Mouse (Mus musculus) CH12.LX (cell line): ENCODE measurements around the gene Kat2b. TPM values are rescaled to one million over a fixed set of nuclear protein-coding genes. Genes with fewer than 3 reads are reported as not detected.

Experiments used
- DNase-seq: peaks from one replicate; pipeline ENCODE4 v3.0.0-alpha.2; 2013; ENCODE audit errors: extremely low read depth
- H3K27ac ChIP-seq: 2 replicates; pipeline ENCODE4 v1.5.1; 2012; ENCODE audit warnings: low read depth, mild to moderate bottlenecking, control low read depth, moderate library complexity; ENCODE audit not compliant: insufficient read depth
- H3K27me3 ChIP-seq: replicated peaks from 2 replicates; pipeline ENCODE3; 2012; ENCODE audit warnings: inconsistent platforms
- H3K36me3 ChIP-seq, 2 experiments: replicated peaks in 1 of 2; 2 replicates each; pipeline versions ENCODE3 to v1.6.1; 2012; ENCODE audit warnings: inconsistent platforms in 1 of 2, low read length in 1 of 2, mild to moderate bottlenecking in 1 of 2, mixed read lengths in 1 of 2, moderate library complexity in 1 of 2; ENCODE audit not compliant: control insufficient read depth in 1 of 2, insufficient read depth in 1 of 2
- H3K4me1 ChIP-seq, 2 experiments: 2 replicates each; pipeline ENCODE4 v1.6.1; 2012; ENCODE audit warnings: inconsistent platforms in 1 of 2, moderate library complexity in 1 of 2; ENCODE audit not compliant: insufficient read depth in 2 of 2, control insufficient read depth in 1 of 2
- H3K4me2 ChIP-seq: 2 replicates; pipeline ENCODE4 v1.6.1; 2012; ENCODE audit warnings: low read depth, mild to moderate bottlenecking, control low read depth; ENCODE audit not compliant: poor library complexity, insufficient read depth, severe bottlenecking
- H3K4me3 ChIP-seq, 3 experiments: fragments of 150-350 bp in 1 of 3; sonication (generic) in 1 of 3; replicated peaks in 1 of 3; 2 replicates each; pipeline versions ENCODE3 to v1.5.1; 2011 to 2012; ENCODE audit warnings: low read depth in 2 of 3, low read length in 2 of 3, mild to moderate bottlenecking in 2 of 3, moderate library complexity in 2 of 3, control low read depth in 1 of 3, improper control_type of control experiment in 1 of 3, inconsistent platforms in 1 of 3, mixed read lengths in 1 of 3; ENCODE audit not compliant: poor library complexity in 1 of 3
- H3K79me2 ChIP-seq: replicated peaks from 2 replicates; pipeline ENCODE4 v1.6.1; 2012; ENCODE audit warnings: mild to moderate bottlenecking, moderate library complexity; ENCODE audit not compliant: control insufficient read depth, poor library complexity, insufficient read depth, severe bottlenecking; ENCODE audit errors: extremely low read depth
- H3K9ac ChIP-seq: 2 replicates; pipeline ENCODE4 v1.6.1; 2012; ENCODE audit warnings: low read depth, mild to moderate bottlenecking, control low read depth, moderate library complexity; ENCODE audit not compliant: insufficient read depth
- H3K9me3 ChIP-seq: replicated peaks from 2 replicates; pipeline ENCODE3; 2012; ENCODE audit warnings: low read length, inconsistent platforms, mixed read lengths
- BHLHE40 ChIP-seq: IDR thresholded peaks from 2 replicates; pipeline ENCODE4 v1.6.1; 2011; ENCODE audit warnings: mild to moderate bottlenecking, low read depth, low read length, improper control_type of control experiment
- CHD1 ChIP-seq: IDR thresholded peaks from 2 replicates; pipeline ENCODE4 v1.6.1; 2012; ENCODE audit warnings: low read depth, low read length, improper control_type of control experiment, inconsistent platforms
- CTCF ChIP-seq, 2 experiments: IDR thresholded peaks in 1 of 2; conservative IDR thresholded peaks in 1 of 2; 2 replicates each; pipeline ENCODE4 v1.5.1; 2011 to 2012; ENCODE audit warnings: low read depth in 2 of 2, low read length in 2 of 2, improper control_type of control experiment in 1 of 2, inconsistent platforms in 1 of 2, mild to moderate bottlenecking in 1 of 2, moderate library complexity in 1 of 2
- E2F4 ChIP-seq: IDR thresholded peaks from 2 replicates; pipeline ENCODE4 v1.6.1; 2011; ENCODE audit warnings: low read depth, low read length, improper control_type of control experiment; ENCODE audit not compliant: insufficient replicate concordance
- ELF1 ChIP-seq: IDR thresholded peaks from 2 replicates; pipeline ENCODE4 v1.6.1; 2014; ENCODE audit warnings: low read depth, mild to moderate bottlenecking, inconsistent platforms, low read length, improper control_type of control experiment
- HCFC1 ChIP-seq: IDR thresholded peaks from 2 replicates; pipeline ENCODE4 v1.6.1; 2012; ENCODE audit warnings: low read depth, mild to moderate bottlenecking, inconsistent platforms, low read length, improper control_type of control experiment
- JUN ChIP-seq: IDR thresholded peaks from 2 replicates; pipeline ENCODE4 v1.6.1; 2011; ENCODE audit warnings: low read depth, mild to moderate bottlenecking, low read length, improper control_type of control experiment, moderate library complexity; ENCODE audit not compliant: insufficient read depth
- JUND ChIP-seq: conservative IDR thresholded peaks from 2 replicates; pipeline ENCODE4 v1.6.1; 2011; ENCODE audit warnings: low read depth, low read length, improper control_type of control experiment
- MAFK ChIP-seq: IDR thresholded peaks from 2 replicates; pipeline ENCODE4 v1.6.1; 2011; ENCODE audit warnings: low read length, improper control_type of control experiment; ENCODE audit not compliant: insufficient replicate concordance
- MAX ChIP-seq: IDR thresholded peaks from 2 replicates; pipeline ENCODE4 v1.6.1; 2011; ENCODE audit warnings: low read length, improper control_type of control experiment
- MAZ ChIP-seq: IDR thresholded peaks from 2 replicates; pipeline ENCODE4 v1.6.1; 2012; ENCODE audit warnings: low read depth, mild to moderate bottlenecking, inconsistent platforms, low read length, improper control_type of control experiment, moderate library complexity
- MEF2A ChIP-seq: IDR thresholded peaks from 2 replicates; pipeline ENCODE4 v1.6.1; 2014; ENCODE audit warnings: low read depth, mild to moderate bottlenecking, inconsistent platforms, low read length, improper control_type of control experiment, borderline replicate concordance
- MXI1 ChIP-seq: IDR thresholded peaks from 2 replicates; pipeline ENCODE4 v1.6.1; 2011; ENCODE audit warnings: mild to moderate bottlenecking, low read depth, low read length, improper control_type of control experiment
- NELFE ChIP-seq: IDR thresholded peaks from 2 replicates; pipeline ENCODE4 v1.6.1; 2011; ENCODE audit warnings: low read depth, low read length, improper control_type of control experiment
- PAX5 ChIP-seq: IDR thresholded peaks from 2 replicates; pipeline ENCODE4 v1.6.1; 2012; ENCODE audit warnings: low read length, inconsistent platforms, mixed read lengths
- POLR2A ChIP-seq: IDR thresholded peaks from 2 replicates; pipeline ENCODE4 v1.6.1; 2011; ENCODE audit warnings: low read depth, mild to moderate bottlenecking, improper control_type of control experiment, low read length
- RCOR1 ChIP-seq: conservative IDR thresholded peaks from 2 replicates; pipeline ENCODE4 v1.6.1; 2012; ENCODE audit warnings: low read depth, mild to moderate bottlenecking, inconsistent platforms, low read length, improper control_type of control experiment
- SIN3A ChIP-seq: IDR thresholded peaks from 2 replicates; pipeline ENCODE4 v1.6.1; 2012; ENCODE audit warnings: low read length, improper control_type of control experiment, inconsistent platforms
- SMC3 ChIP-seq: IDR thresholded peaks from 2 replicates; pipeline ENCODE4 v1.6.1; 2011; ENCODE audit warnings: low read depth, low read length, improper control_type of control experiment
- TBP ChIP-seq: conservative IDR thresholded peaks from 2 replicates; pipeline ENCODE4 v1.6.1; 2011; ENCODE audit warnings: low read depth, low read length, improper control_type of control experiment
- TCF12 ChIP-seq: IDR thresholded peaks from 2 replicates; pipeline ENCODE4 v1.6.1; 2014; ENCODE audit warnings: low read depth, mild to moderate bottlenecking, inconsistent platforms, low read length, improper control_type of control experiment
- UBTF ChIP-seq: IDR thresholded peaks from 2 replicates; pipeline ENCODE4 v1.6.1; 2012; ENCODE audit warnings: low read depth, mild to moderate bottlenecking, inconsistent platforms, low read length, improper control_type of control experiment, moderate library complexity
- USF1 ChIP-seq: IDR thresholded peaks from 2 replicates; pipeline ENCODE4 v1.6.1; 2014; ENCODE audit warnings: low read depth, mild to moderate bottlenecking, inconsistent platforms, low read length, improper control_type of control experiment
- USF2 ChIP-seq: conservative IDR thresholded peaks from 2 replicates; pipeline ENCODE4 v1.6.1; 2011; ENCODE audit warnings: low read depth, low read length, improper control_type of control experiment
- ZKSCAN1 ChIP-seq: IDR thresholded peaks from 2 replicates; pipeline ENCODE4 v1.6.1; 2012; ENCODE audit warnings: low read depth, inconsistent platforms, low read length, improper control_type of control experiment, borderline replicate concordance
- ZMIZ1 ChIP-seq: IDR thresholded peaks from 2 replicates; pipeline ENCODE4 v1.6.1; 2012; ENCODE audit warnings: low read depth, mild to moderate bottlenecking, inconsistent platforms, low read length, improper control_type of control experiment
- ZNF384 ChIP-seq: IDR thresholded peaks from 2 replicates; pipeline ENCODE4 v1.6.1; 2012; ENCODE audit warnings: low read depth, low read length, improper control_type of control experiment, inconsistent platforms
- dilution Hi-C: fragments of 300-500 bp; cut with MboI; formaldehyde crosslinking; loops from 2 replicates; pipeline ENCODE4 v1.14.3; 2020; ENCODE audit warnings: low sequenced_read_pairs; ENCODE audit not compliant: extremely low pct_unique_long_range_greater_than_20kb, extremely low pct_ligation_motif_present
- in situ Hi-C: fragments of 300-500 bp; cut with MboI; formaldehyde crosslinking; loops from 3 replicates; pipeline ENCODE4 v1.14.3; 2019; ENCODE audit warnings: low sequenced_read_pairs, low pct_ligation_motif_present, low pct_unique_long_range_greater_than_20kb, mixed read lengths
- polyA plus RNA-seq: library from polyadenylated mRNA; unstranded; fragments of >175 nt; gene quantifications from 2 replicates; pipeline ENCODE4 v1.2.1, GENCODE M21; 2012; ENCODE audit warnings: low read depth; ENCODE audit not compliant: insufficient read length
- total RNA-seq, 2 experiments: library from RNA; depleted of rRNA; stranded (reverse); fragments of 300-350 nt in 1 of 2; fragments of >200 nt in 1 of 2; gene quantifications; 2 replicates each; pipeline ENCODE4 v1.2.3; 2012 to 2014

Kat2b gene
- total and polyA plus RNA-seq, 3 experiments: 3.6 to 4.6 (median 4.1) TPM

GRCm38 (mm10) chr17:53564837-53565236 is 1.8 kb upstream of the Kat2b start:
- Histone ChIP-seq H3K4me3 (no peak overlapping the region), H3K9ac (no peak overlapping the region), H3K4me2 (no peak overlapping the region), H3K79me2 (peaks cover 11% of the 10 kb centered on the region; the same call in 1 of the 2 replicates), H3K4me1 (peaks cover 0 to 18% of the 10 kb centered on the region in 2 experiments; a peak in 2 of 4 replicates), H3K9me3 (no peaks in the 10 kb centered on the region), H3K27ac (no peak overlapping the region), H3K27me3 (no peaks in the 10 kb centered on the region), H3K36me3 (no peaks in the 10 kb centered on the region)
- in situ Hi-C loops: no loop called here
- dilution Hi-C loops: no loop called here
- TF ChIP-seq USF1: no peak
- TF ChIP-seq ZNF384: no peak
- TF ChIP-seq POLR2A: no peak
- no peak for TF ChIP-seq SIN3A
- no peak for TF ChIP-seq ZMIZ1
- no peak for TF ChIP-seq PAX5
- no peak for TF ChIP-seq E2F4
- TF ChIP-seq MAX: no peak
- TF ChIP-seq CTCF (conservative IDR thresholded peaks at IDR 0.05 in 1 of 2, IDR thresholded peaks at IDR 0.05 in 1 of 2; ENCODE audit: low read depth in 2 of 2, low read length in 2 of 2): no peak
- no peak for TF ChIP-seq ELF1
- no peak for TF ChIP-seq JUND
- TF ChIP-seq JUN: no peak
- TF ChIP-seq MXI1: no peak
- TF ChIP-seq TCF12: no peak
- no peak for TF ChIP-seq ZKSCAN1
- no peak for TF ChIP-seq SMC3
- TF ChIP-seq HCFC1: no peak
- TF ChIP-seq MEF2A: no peak
- TF ChIP-seq USF2: no peak
- DNase-seq: no peak

- Histone ChIP-seq H3K4me1 (peaks cover 0 to 24% of the 10 kb centered on the region in 2 experiments; a peak in 2 of 4 replicates), H3K27ac (peak overlapping the region; percentile 80), H3K4me3 (peak overlapping the region; percentile 77 to 95 (median 78)), H3K4me2 (no peak overlapping the region), H3K27me3 (no peaks in the 10 kb centered on the region), H3K9ac (peak overlapping the region; percentile 57), H3K36me3 (no peaks in the 10 kb centered on the region), H3K9me3 (no peaks in the 10 kb centered on the region), H3K79me2 (peaks cover 17% of the 10 kb centered on the region)
- dilution Hi-C loops (no loop called here), in situ Hi-C loops (no loop called here)
- TF ChIP-seq ELF1: 0 out of 2 replicates have a peak, but pooled peaks have one; percentile 35
- 0 out of 2 replicates have a peak, but pooled peaks have one; percentile 26 for TF ChIP-seq CHD1
- TF ChIP-seq POLR2A: peak; percentile 53; the same call in 1 of the 2 replicates
- TF ChIP-seq UBTF: peak; percentile 89
- TF ChIP-seq MAZ: no peak
- TF ChIP-seq MAFK: no peak
- no peak for TF ChIP-seq E2F4
- no peak for TF ChIP-seq JUN
- TF ChIP-seq BHLHE40: no peak; the same call in 1 of the 2 replicates
- no peak for TF ChIP-seq JUND
- peak in 1 of 2 experiments; percentile 9; a peak in 1 of 4 replicates for TF ChIP-seq CTCF (conservative IDR thresholded peaks at IDR 0.05 in 1 of 2, IDR thresholded peaks at IDR 0.05 in 1 of 2; ENCODE audit: low read depth in 2 of 2, low read length in 2 of 2)
- TF ChIP-seq TBP: no peak
- no peak for TF ChIP-seq USF2
- 0 out of 2 replicates have a peak, but pooled peaks have one; percentile 31 for TF ChIP-seq HCFC1
- TF ChIP-seq NELFE: no peak
- no peak for TF ChIP-seq RCOR1
- no peak for TF ChIP-seq ZNF384
- TF ChIP-seq TCF12: 0 out of 2 replicates have a peak, but pooled peaks have one; percentile 27
- peak; percentile 55 for DNase-seq
Measured at GRCm38 (mm10) chr17:53566919-53567345, 271 bp downstream of the Kat2b start.
